Mouse (Mus musculus) MEL (cell line): ENCODE data around the gene Gramd1a. TPM values are rescaled to one million over a fixed set of nuclear protein-coding genes. Genes with fewer than 3 reads are reported as not detected.

Experiments
- DNase-seq: peaks from one replicate; pipeline ENCODE4 v3.0.0; 2011; ENCODE audit warnings: low read depth, low spot score
- H3K27ac ChIP-seq: 2 replicates; pipeline ENCODE4 v1.5.1; 2012; ENCODE audit warnings: low read depth, mild to moderate bottlenecking, control low read depth, low read length, moderate library complexity; ENCODE audit not compliant: control insufficient read depth
- H3K27me3 ChIP-seq, 2 experiments: fragments of 150-350 bp in 1 of 2; sonication (generic) in 1 of 2; 2 replicates each; pipeline ENCODE4 v1.6.1; 2012; ENCODE audit warnings: low read length in 2 of 2, mild to moderate bottlenecking in 2 of 2, improper control_type of control experiment in 1 of 2, moderate library complexity in 1 of 2; ENCODE audit not compliant: insufficient read depth in 2 of 2, control insufficient read depth in 1 of 2
- H3K36me3 ChIP-seq, 2 experiments: 2 replicates each; pipeline ENCODE4 v1.6.1; 2012 to 2014; ENCODE audit warnings: low read length in 2 of 2, improper control_type of control experiment in 1 of 2, inconsistent platforms in 1 of 2, mild to moderate bottlenecking in 1 of 2; ENCODE audit not compliant: insufficient read depth in 2 of 2, control insufficient read depth in 1 of 2
- H3K4me1 ChIP-seq, 2 experiments: fragments of 150-350 bp in 1 of 2; sonication (generic) in 1 of 2; 2 replicates each; pipeline ENCODE4 v1.6.1; 2012; ENCODE audit warnings: low read length in 2 of 2, improper control_type of control experiment in 1 of 2, mild to moderate bottlenecking in 1 of 2; ENCODE audit not compliant: insufficient read depth in 2 of 2, control insufficient read depth in 1 of 2
- H3K4me3 ChIP-seq, 2 experiments: fragments of 150-350 bp in 1 of 2; sonication (generic) in 1 of 2; 2 replicates each; pipeline ENCODE4 v1.5.1; 2012; ENCODE audit warnings: low read depth in 2 of 2, low read length in 2 of 2, mild to moderate bottlenecking in 2 of 2, moderate library complexity in 2 of 2, control low read depth in 1 of 2, improper control_type of control experiment in 1 of 2; ENCODE audit not compliant: control insufficient read depth in 1 of 2, insufficient read depth in 1 of 2
- H3K79me2 ChIP-seq: 2 replicates; pipeline ENCODE4 v1.6.1; 2012; ENCODE audit warnings: mild to moderate bottlenecking, low read length, moderate library complexity; ENCODE audit not compliant: control insufficient read depth, poor library complexity, insufficient read depth
- H3K9ac ChIP-seq: 2 replicates; pipeline ENCODE4 v1.6.1; 2012; ENCODE audit warnings: low read depth, mild to moderate bottlenecking, control low read depth, low read length, moderate library complexity; ENCODE audit not compliant: control insufficient read depth, poor library complexity, severe bottlenecking
- H3K9me3 ChIP-seq: fragments of 150-350 bp; sonication (generic); replicated peaks from 2 replicates; pipeline ENCODE4 v1.6.1; 2012; ENCODE audit warnings: mild to moderate bottlenecking, low read length, improper control_type of control experiment, moderate library complexity; ENCODE audit not compliant: insufficient read depth
- BHLHE40 ChIP-seq: IDR thresholded peaks from 2 replicates; pipeline ENCODE4 v1.6.1; 2012; ENCODE audit warnings: low read depth, mild to moderate bottlenecking, inconsistent platforms, low read length, improper control_type of control experiment, borderline replicate concordance
- CHD1 ChIP-seq: IDR thresholded peaks from 2 replicates; pipeline ENCODE4 v1.6.1; 2012; ENCODE audit warnings: low read depth, mild to moderate bottlenecking, inconsistent platforms, low read length, improper control_type of control experiment
- CHD2 ChIP-seq: IDR thresholded peaks from 2 replicates; pipeline ENCODE4 v1.6.1; 2011; ENCODE audit warnings: low read length, improper control_type of control experiment
- E2F4 ChIP-seq: IDR thresholded peaks from 2 replicates; pipeline ENCODE4 v1.6.1; 2011; ENCODE audit warnings: low read depth, low read length, improper control_type of control experiment, borderline replicate concordance
- ELF1 ChIP-seq: IDR thresholded peaks from 2 replicates; pipeline ENCODE4 v1.6.1; 2014; ENCODE audit warnings: low read depth, mild to moderate bottlenecking, inconsistent platforms, low read length, improper control_type of control experiment, moderate library complexity
- GABPA ChIP-seq: IDR thresholded peaks from 2 replicates; pipeline ENCODE4 v1.6.1; 2012; ENCODE audit warnings: low read depth, mild to moderate bottlenecking, inconsistent platforms, low read length, improper control_type of control experiment, moderate library complexity
- GATA1 ChIP-seq: IDR thresholded peaks from 2 replicates; pipeline ENCODE4 v1.6.1; 2011; ENCODE audit warnings: low read depth, low read length, improper control_type of control experiment
- HCFC1 ChIP-seq: IDR thresholded peaks from 2 replicates; pipeline ENCODE4 v1.6.1; 2012; ENCODE audit warnings: low read depth, mild to moderate bottlenecking, inconsistent platforms, low read length, improper control_type of control experiment, moderate library complexity
- MAFK ChIP-seq: IDR thresholded peaks from 2 replicates; pipeline ENCODE4 v1.6.1; 2011; ENCODE audit warnings: low read depth, mild to moderate bottlenecking, low read length, improper control_type of control experiment, borderline replicate concordance
- MAX ChIP-seq: IDR thresholded peaks from 2 replicates; pipeline ENCODE4 v1.6.1; 2011; ENCODE audit warnings: low read length, improper control_type of control experiment
- MEF2A ChIP-seq: IDR thresholded peaks from 2 replicates; pipeline ENCODE4 v1.6.1; 2014; ENCODE audit warnings: low read depth, mild to moderate bottlenecking, inconsistent platforms, low read length, improper control_type of control experiment; ENCODE audit not compliant: poor library complexity, insufficient replicate concordance, severe bottlenecking; ENCODE audit errors: extremely low read depth
- MXI1 ChIP-seq: IDR thresholded peaks from 2 replicates; pipeline ENCODE4 v1.6.1; 2011; ENCODE audit warnings: mild to moderate bottlenecking, low read depth, low read length, improper control_type of control experiment
- MYB ChIP-seq: IDR thresholded peaks from 2 replicates; pipeline ENCODE4 v1.6.1; 2011; ENCODE audit warnings: mild to moderate bottlenecking, low read depth, low read length, improper control_type of control experiment
- NELFE ChIP-seq: IDR thresholded peaks from 2 replicates; pipeline ENCODE4 v1.6.1; 2011; ENCODE audit warnings: low read depth, low read length, improper control_type of control experiment
- POLR2AphosphoS2 ChIP-seq: IDR thresholded peaks from 2 replicates; pipeline ENCODE4 v1.6.1; 2011; ENCODE audit warnings: low read length, improper control_type of control experiment
- POLR2AphosphoS5 ChIP-seq: IDR thresholded peaks from 2 replicates; pipeline ENCODE4 v1.6.1; 2012; ENCODE audit warnings: low read depth, borderline replicate concordance, mild to moderate bottlenecking, inconsistent platforms, low read length, moderate library complexity, mixed read lengths
- RAD21 ChIP-seq: IDR thresholded peaks from 2 replicates; pipeline ENCODE4 v1.6.1; 2011; ENCODE audit warnings: mild to moderate bottlenecking, low read depth, low read length, improper control_type of control experiment
- RCOR1 ChIP-seq: IDR thresholded peaks from 2 replicates; pipeline ENCODE4 v1.6.1; 2012; ENCODE audit warnings: low read depth, mild to moderate bottlenecking, inconsistent platforms, low read length, improper control_type of control experiment
- SIN3A ChIP-seq: IDR thresholded peaks from 2 replicates; pipeline ENCODE4 v1.6.1; 2012; ENCODE audit warnings: low read length, improper control_type of control experiment, inconsistent platforms
- SMC3 ChIP-seq: IDR thresholded peaks from 2 replicates; pipeline ENCODE4 v1.6.1; 2011; ENCODE audit warnings: low read depth, low read length, improper control_type of control experiment
- UBTF ChIP-seq: IDR thresholded peaks from 2 replicates; pipeline ENCODE4 v1.6.1; 2012; ENCODE audit warnings: low read depth, mild to moderate bottlenecking, inconsistent platforms, low read length, improper control_type of control experiment, moderate library complexity, borderline replicate concordance; ENCODE audit not compliant: insufficient read depth
- USF1 ChIP-seq: IDR thresholded peaks from 2 replicates; pipeline ENCODE4 v1.6.1; 2014; ENCODE audit warnings: low read depth, mild to moderate bottlenecking, inconsistent platforms, low read length, improper control_type of control experiment, moderate library complexity
- ZKSCAN1 ChIP-seq: IDR thresholded peaks from 2 replicates; pipeline ENCODE4 v1.6.1; 2012; ENCODE audit warnings: low read depth, mild to moderate bottlenecking, inconsistent platforms, low read length, improper control_type of control experiment, moderate library complexity
- polyA plus RNA-seq, 2 experiments: library from polyadenylated mRNA; stranded (reverse) in 1 of 2; unstranded in 1 of 2; fragments of >175 nt in 1 of 2; fragments of >200 nt in 1 of 2; gene quantifications; 2 replicates each; pipeline versions ENCODE4 v1.2.1 to v1.2.4; 2012; ENCODE audit warnings: low replicate concordance in 2 of 2, low read depth in 1 of 2; ENCODE audit not compliant: insufficient read length in 2 of 2, insufficient read depth in 1 of 2, missing spikeins in 1 of 2
- total RNA-seq: library from RNA; depleted of rRNA; stranded (reverse); fragments of 300-350 nt; gene quantifications from 2 replicates; pipeline ENCODE4 v1.2.3, GENCODE M21; 2012

The Gramd1a gene
- total and polyA plus RNA-seq, 3 experiments, result 21.8 to 65.7 TPM; not detected in 1

GRCm38 (mm10) chr7:31086175-31086755 lies 69.4 kb downstream of the Gramd1a start:
- Histone ChIP-seq H3K27me3 (peaks cover 3 to 8% of the 10 kb centered on the region in 2 experiments), H3K9ac (no peak overlapping the region), H3K27ac (no peak overlapping the region), H3K9me3 (no peaks in the 10 kb centered on the region), H3K4me3 (no peak overlapping the region), H3K79me2 (no peaks in the 10 kb centered on the region), H3K36me3 (no peaks in the 10 kb centered on the region), H3K4me1 (no peaks in the 10 kb centered on the region)
- TF ChIP-seq MEF2A (no peak), E2F4 (no peak), BHLHE40 (no peak), SIN3A (no peak), SMC3 (no peak), UBTF (no peak), RCOR1 (no peak), HCFC1 (no peak), ZKSCAN1 (no peak), POLR2AphosphoS5 (no peak), CHD1 (no peak), MXI1 (no peak), MAFK (no peak), MYB (no peak), NELFE (no peak), ELF1 (no peak), POLR2AphosphoS2 (no peak)
- no peak for DNase-seq

GRCm38 (mm10) chr7:31085171-31085570 lies 70.5 kb downstream of the Gramd1a start:
- no peak overlapping the region for H3K9ac ChIP-seq
- no peaks in the 10 kb centered on the region for H3K36me3 ChIP-seq
- H3K27me3 ChIP-seq, result peaks cover 3 to 11% of the 10 kb centered on the region in 2 experiments
- DNase-seq, result no peak
- no peak overlapping the region for H3K4me3 ChIP-seq
- TF ChIP-seq MAX, result no peak
- TF ChIP-seq GATA1, result no peak
- TF ChIP-seq USF1, result no peak
- TF ChIP-seq GABPA, result no peak
- no peak for TF ChIP-seq CHD2
- TF ChIP-seq RAD21, result no peak
- H3K27ac ChIP-seq, result no peak overlapping the region
- no peaks in the 10 kb centered on the region for H3K4me1 ChIP-seq
- H3K9me3 ChIP-seq, result no peaks in the 10 kb centered on the region
- no peaks in the 10 kb centered on the region for H3K79me2 ChIP-seq
